Mouse (Mus musculus): ENCODE data around the gene Arfrp1.

Gene Arfrp1

GRCm38 (mm10) chr2:181375787-181376186, 10.6 kb upstream of the Arfrp1 start:
- no peak for DNase-seq

- no peak for DNase-seq
Measured at GRCm38 (mm10) chr2:181370001-181370400, 4.8 kb upstream of the Arfrp1 start.

- no peak for DNase-seq
Measured at GRCm38 (mm10) chr2:181365655-181366075, 461 bp upstream of the Arfrp1 start.

- DNase-seq = no peak
Measured at GRCm38 (mm10) chr2:181364487-181364859, 731 bp downstream of the Arfrp1 start.

- no peak for DNase-seq
Measured at GRCm38 (mm10) chr2:181363946-181364345, 1.3 kb downstream of the Arfrp1 start.

GRCm38 (mm10) chr2:181356780-181357179, 8.4 kb downstream of the Arfrp1 start:
- DNase-seq = no peak

- no peak for DNase-seq
Measured at GRCm38 (mm10) chr2:181342766-181343165, 22.4 kb downstream of the Arfrp1 start.

- DNase-seq = no peak
Measured at GRCm38 (mm10) chr2:181340426-181340825, 24.8 kb downstream of the Arfrp1 start.

GRCm38 (mm10) chr2:181334023-181334422, 31.2 kb downstream of the Arfrp1 start:
- peak; percentile 78 for DNase-seq

- no peak for DNase-seq
Measured at GRCm38 (mm10) chr2:181332542-181332941, 32.7 kb downstream of the Arfrp1 start.

- DNase-seq = no peak
Measured at GRCm38 (mm10) chr2:181326098-181326497, 39.1 kb downstream of the Arfrp1 start.

GRCm38 (mm10) chr2:181322136-181322535, 43.1 kb downstream of the Arfrp1 start:
- DNase-seq = no peak

- DNase-seq = no peak
Measured at GRCm38 (mm10) chr2:181320103-181320499, 45.1 kb downstream of the Arfrp1 start.

GRCm38 (mm10) chr2:181319248-181320102, 45.7 kb downstream of the Arfrp1 start, which contains the start of gene Rtel1:
TSS of gene Rtel1 (plus strand) at chr2:181319739.
- DNase-seq = peak; percentile 87

GRCm38 (mm10) chr2:181314080-181314810, 51.0 kb downstream of the Arfrp1 start, which contains the start of gene Stmn3:
TSS of gene Stmn3 (minus strand) at chr2:181314500.
- peak; percentile 67 for DNase-seq

GRCm38 (mm10) chr2:181313344-181314079, 51.7 kb downstream of the Arfrp1 start:
- DNase-seq = no peak

- no peak for DNase-seq
Measured at GRCm38 (mm10) chr2:181313006-181313343, 52.2 kb downstream of the Arfrp1 start.

GRCm38 (mm10) chr2:181312435-181312834, 52.8 kb downstream of the Arfrp1 start:
- DNase-seq = no peak
